Mouse (Mus musculus) CH12.LX (cell line): ENCODE results near the gene Pdlim5. TPM values are rescaled to one million over a fixed set of nuclear protein-coding genes. Genes with fewer than 3 reads are reported as not detected.

ENCODE experiments used
- DNase-seq: peaks from one replicate; pipeline ENCODE4 v3.0.0-alpha.2; 2013; ENCODE audit errors: extremely low read depth
- H3K27ac ChIP-seq: 2 replicates; pipeline ENCODE4 v1.5.1; 2012; ENCODE audit warnings: low read depth, mild to moderate bottlenecking, control low read depth, moderate library complexity; ENCODE audit not compliant: insufficient read depth
- H3K27me3 ChIP-seq: replicated peaks from 2 replicates; pipeline ENCODE3; 2012; ENCODE audit warnings: inconsistent platforms
- H3K36me3 ChIP-seq, 2 experiments: replicated peaks in 1 of 2; 2 replicates each; pipeline versions ENCODE3 to v1.6.1; 2012; ENCODE audit warnings: inconsistent platforms in 1 of 2, low read length in 1 of 2, mild to moderate bottlenecking in 1 of 2, mixed read lengths in 1 of 2, moderate library complexity in 1 of 2; ENCODE audit not compliant: control insufficient read depth in 1 of 2, insufficient read depth in 1 of 2
- H3K4me1 ChIP-seq, 2 experiments: 2 replicates each; pipeline ENCODE4 v1.6.1; 2012; ENCODE audit warnings: inconsistent platforms in 1 of 2, moderate library complexity in 1 of 2; ENCODE audit not compliant: insufficient read depth in 2 of 2, control insufficient read depth in 1 of 2
- H3K4me2 ChIP-seq: 2 replicates; pipeline ENCODE4 v1.6.1; 2012; ENCODE audit warnings: low read depth, mild to moderate bottlenecking, control low read depth; ENCODE audit not compliant: poor library complexity, insufficient read depth, severe bottlenecking
- H3K4me3 ChIP-seq, 3 experiments: fragments of 150-350 bp in 1 of 3; sonication (generic) in 1 of 3; replicated peaks in 1 of 3; 2 replicates each; pipeline versions ENCODE3 to v1.5.1; 2011 to 2012; ENCODE audit warnings: low read depth in 2 of 3, low read length in 2 of 3, mild to moderate bottlenecking in 2 of 3, moderate library complexity in 2 of 3, control low read depth in 1 of 3, improper control_type of control experiment in 1 of 3, inconsistent platforms in 1 of 3, mixed read lengths in 1 of 3; ENCODE audit not compliant: poor library complexity in 1 of 3
- H3K79me2 ChIP-seq: replicated peaks from 2 replicates; pipeline ENCODE4 v1.6.1; 2012; ENCODE audit warnings: mild to moderate bottlenecking, moderate library complexity; ENCODE audit not compliant: control insufficient read depth, poor library complexity, insufficient read depth, severe bottlenecking; ENCODE audit errors: extremely low read depth
- H3K9ac ChIP-seq: 2 replicates; pipeline ENCODE4 v1.6.1; 2012; ENCODE audit warnings: low read depth, mild to moderate bottlenecking, control low read depth, moderate library complexity; ENCODE audit not compliant: insufficient read depth
- H3K9me3 ChIP-seq: replicated peaks from 2 replicates; pipeline ENCODE3; 2012; ENCODE audit warnings: low read length, inconsistent platforms, mixed read lengths
- CHD1 ChIP-seq: IDR thresholded peaks from 2 replicates; pipeline ENCODE4 v1.6.1; 2012; ENCODE audit warnings: low read depth, low read length, improper control_type of control experiment, inconsistent platforms
- ELF1 ChIP-seq: IDR thresholded peaks from 2 replicates; pipeline ENCODE4 v1.6.1; 2014; ENCODE audit warnings: low read depth, mild to moderate bottlenecking, inconsistent platforms, low read length, improper control_type of control experiment
- EP300 ChIP-seq: IDR thresholded peaks from 2 replicates; pipeline ENCODE4 v1.6.1; 2011; ENCODE audit warnings: low read length, improper control_type of control experiment
- ETS1 ChIP-seq: conservative IDR thresholded peaks from 2 replicates; pipeline ENCODE4 v1.6.1; 2012; ENCODE audit warnings: low read depth, mild to moderate bottlenecking, inconsistent platforms, low read length, improper control_type of control experiment, moderate library complexity
- GABPA ChIP-seq: IDR thresholded peaks from 2 replicates; pipeline ENCODE4 v1.6.1; 2012; ENCODE audit warnings: low read depth, low read length, improper control_type of control experiment, inconsistent platforms; ENCODE audit not compliant: insufficient replicate concordance
- HCFC1 ChIP-seq: IDR thresholded peaks from 2 replicates; pipeline ENCODE4 v1.6.1; 2012; ENCODE audit warnings: low read depth, mild to moderate bottlenecking, inconsistent platforms, low read length, improper control_type of control experiment
- IRF4 ChIP-seq: IDR thresholded peaks from 2 replicates; pipeline ENCODE4 v1.6.1; 2014; ENCODE audit warnings: low read depth, mild to moderate bottlenecking, inconsistent platforms, low read length, improper control_type of control experiment
- JUN ChIP-seq: IDR thresholded peaks from 2 replicates; pipeline ENCODE4 v1.6.1; 2011; ENCODE audit warnings: low read depth, mild to moderate bottlenecking, low read length, improper control_type of control experiment, moderate library complexity; ENCODE audit not compliant: insufficient read depth
- KAT2A ChIP-seq: IDR thresholded peaks from 2 replicates; pipeline ENCODE4 v1.6.1; 2012; ENCODE audit warnings: low read length, improper control_type of control experiment, inconsistent platforms; ENCODE audit not compliant: insufficient replicate concordance
- MAZ ChIP-seq: IDR thresholded peaks from 2 replicates; pipeline ENCODE4 v1.6.1; 2012; ENCODE audit warnings: low read depth, mild to moderate bottlenecking, inconsistent platforms, low read length, improper control_type of control experiment, moderate library complexity
- MEF2A ChIP-seq: IDR thresholded peaks from 2 replicates; pipeline ENCODE4 v1.6.1; 2014; ENCODE audit warnings: low read depth, mild to moderate bottlenecking, inconsistent platforms, low read length, improper control_type of control experiment, borderline replicate concordance
- NELFE ChIP-seq: IDR thresholded peaks from 2 replicates; pipeline ENCODE4 v1.6.1; 2011; ENCODE audit warnings: low read depth, low read length, improper control_type of control experiment
- PAX5 ChIP-seq: IDR thresholded peaks from 2 replicates; pipeline ENCODE4 v1.6.1; 2012; ENCODE audit warnings: low read length, inconsistent platforms, mixed read lengths
- POLR2A ChIP-seq: IDR thresholded peaks from 2 replicates; pipeline ENCODE4 v1.6.1; 2011; ENCODE audit warnings: low read depth, mild to moderate bottlenecking, improper control_type of control experiment, low read length
- POLR2AphosphoS2 ChIP-seq: IDR thresholded peaks from 2 replicates; pipeline ENCODE4 v1.6.1; 2011; ENCODE audit warnings: low read depth, low read length, improper control_type of control experiment
- RCOR1 ChIP-seq: conservative IDR thresholded peaks from 2 replicates; pipeline ENCODE4 v1.6.1; 2012; ENCODE audit warnings: low read depth, mild to moderate bottlenecking, inconsistent platforms, low read length, improper control_type of control experiment
- SIN3A ChIP-seq: IDR thresholded peaks from 2 replicates; pipeline ENCODE4 v1.6.1; 2012; ENCODE audit warnings: low read length, improper control_type of control experiment, inconsistent platforms
- SMC3 ChIP-seq: IDR thresholded peaks from 2 replicates; pipeline ENCODE4 v1.6.1; 2011; ENCODE audit warnings: low read depth, low read length, improper control_type of control experiment
- TCF12 ChIP-seq: IDR thresholded peaks from 2 replicates; pipeline ENCODE4 v1.6.1; 2014; ENCODE audit warnings: low read depth, mild to moderate bottlenecking, inconsistent platforms, low read length, improper control_type of control experiment
- UBTF ChIP-seq: IDR thresholded peaks from 2 replicates; pipeline ENCODE4 v1.6.1; 2012; ENCODE audit warnings: low read depth, mild to moderate bottlenecking, inconsistent platforms, low read length, improper control_type of control experiment, moderate library complexity
- USF2 ChIP-seq: conservative IDR thresholded peaks from 2 replicates; pipeline ENCODE4 v1.6.1; 2011; ENCODE audit warnings: low read depth, low read length, improper control_type of control experiment
- ZC3H11A ChIP-seq: IDR thresholded peaks from 2 replicates; pipeline ENCODE4 v1.6.1; 2012; ENCODE audit warnings: low read depth, mild to moderate bottlenecking, inconsistent platforms, low read length, improper control_type of control experiment
- dilution Hi-C: fragments of 300-500 bp; cut with MboI; formaldehyde crosslinking; loops from 2 replicates; pipeline ENCODE4 v1.14.3; 2020; ENCODE audit warnings: low sequenced_read_pairs; ENCODE audit not compliant: extremely low pct_unique_long_range_greater_than_20kb, extremely low pct_ligation_motif_present
- in situ Hi-C: fragments of 300-500 bp; cut with MboI; formaldehyde crosslinking; loops from 3 replicates; pipeline ENCODE4 v1.14.3; 2019; ENCODE audit warnings: low sequenced_read_pairs, low pct_ligation_motif_present, low pct_unique_long_range_greater_than_20kb, mixed read lengths
- polyA plus RNA-seq: library from polyadenylated mRNA; unstranded; fragments of >175 nt; gene quantifications from 2 replicates; pipeline ENCODE4 v1.2.1, GENCODE M21; 2012; ENCODE audit warnings: low read depth; ENCODE audit not compliant: insufficient read length
- total RNA-seq, 2 experiments: library from RNA; depleted of rRNA; stranded (reverse); fragments of 300-350 nt in 1 of 2; fragments of >200 nt in 1 of 2; gene quantifications; 2 replicates each; pipeline ENCODE4 v1.2.3; 2012 to 2014

Gene Pdlim5
- total and polyA plus RNA-seq, 3 experiments, result 22.0 to 24.6 (median 22.8) TPM

- TF ChIP-seq POLR2AphosphoS2 (no peak), IRF4 (0 out of 2 replicates have a peak, but pooled peaks have one; percentile 15), USF2 (no peak), ETS1 (no peak), RCOR1 (no peak), UBTF (no peak), EP300 (no peak; the same call in 1 of the 2 replicates), GABPA (no peak), HCFC1 (no peak), SMC3 (peak; percentile 99)
Observed at GRCm38 (mm10) chr3:142282706-142283105, 112.8 kb downstream of the Pdlim5 start (continued).

DNA sequence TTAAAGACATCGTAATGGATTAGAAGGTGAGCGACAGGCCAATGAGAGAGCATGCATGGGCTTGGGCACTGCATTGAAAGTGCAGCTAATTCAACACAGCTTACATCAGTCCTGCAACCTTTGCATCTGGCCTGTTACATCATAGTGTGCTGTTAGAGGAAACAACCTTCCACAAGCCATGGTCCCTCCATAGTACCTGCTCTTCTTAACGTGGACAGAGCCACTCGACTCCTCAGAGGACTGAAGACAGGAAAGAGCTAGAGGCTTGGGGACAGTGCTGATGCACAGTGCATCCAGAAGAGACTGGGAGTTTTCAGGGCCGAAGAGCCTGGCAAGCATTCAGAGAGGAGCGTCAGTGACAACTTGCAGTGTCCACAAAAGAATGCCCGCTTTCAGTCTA lies 113.8 kb downstream of the Pdlim5 start:
- peaks cover 5% of the 10 kb centered on the region for H3K9me3 ChIP-seq
- in situ Hi-C loops, result loop anchor here (25.0 kb wide), 1 partner anchor 431 kb away; the partner anchor contains the start of gene Kyat3
- no peak overlapping the region for H3K4me3 ChIP-seq
- H3K27ac ChIP-seq, result no peak overlapping the region
- no peaks in the 10 kb centered on the region for H3K79me2 ChIP-seq
- H3K4me2 ChIP-seq, result no peak overlapping the region
- TF ChIP-seq IRF4 (no peak), JUN (no peak), TCF12 (no peak), SIN3A (no peak), POLR2A (no peak), NELFE (no peak), ELF1 (no peak), CHD1 (no peak), ZC3H11A (no peak), MEF2A (no peak), KAT2A (no peak), UBTF (no peak), GABPA (no peak), PAX5 (no peak), MAZ (no peak)
- peaks cover 0 to 16% of the 10 kb centered on the region in 2 experiments; a peak in 2 of 4 replicates for H3K4me1 ChIP-seq
- no peak overlapping the region for H3K9ac ChIP-seq
- no peaks in the 10 kb centered on the region for H3K27me3 ChIP-seq
- dilution Hi-C loops, result no loop called here
- peaks cover 0 to 17% of the 10 kb centered on the region in 2 experiments for H3K36me3 ChIP-seq
- DNase-seq, result no peak
